Mouse (Mus musculus): ENCODE results near the gene Snrpg. TPM values are rescaled to one million over a fixed set of nuclear protein-coding genes. Genes with fewer than 3 reads are reported as not detected.
A peak's percentile ranks its signal among the peaks of the same experiment; 100 is the strongest.

Gene Snrpg
- total and polyA plus RNA-seq, 2 experiments from 2014 or later = 101 to 308 TPM

DNA sequence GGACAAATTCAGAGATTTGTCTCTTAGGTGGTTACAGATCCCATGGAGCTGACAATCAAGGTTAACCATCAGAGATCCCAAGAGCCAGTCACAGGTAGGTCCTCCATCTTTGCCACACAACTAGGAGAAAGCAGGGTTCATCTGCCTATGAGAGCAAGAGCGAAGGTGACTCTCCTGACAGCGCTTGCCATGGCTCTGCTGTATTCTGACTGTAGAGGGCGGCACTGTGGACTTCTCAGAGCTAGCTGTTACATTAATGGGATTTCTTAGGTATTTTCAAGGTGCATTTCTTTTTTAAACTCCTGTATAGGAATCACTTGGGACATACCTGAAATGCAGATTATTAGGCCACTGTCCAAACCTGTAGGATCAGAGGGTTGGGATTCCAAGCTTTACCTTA is 16.2 kb upstream of the Snrpg start:
- TF ChIP-seq CTCF (IDR thresholded peaks at IDR 0.05; ENCODE audit: low read depth) = 0 out of 2 replicates have a peak, but pooled peaks have one; percentile 7
- DNase-seq (no peak), ATAC-seq (no peak)
- no peaks in the 10 kb centered on the region for H3K36me3 ChIP-seq (ENCODE audit: insufficient read depth)
- H3K4me2 ChIP-seq (ENCODE audit: low read depth) = no peak overlapping the region
- no peaks in the 10 kb centered on the region for H3K27me3 ChIP-seq (ENCODE audit: insufficient read depth, low read length)
- no peaks in the 10 kb centered on the region for H3K9me3 ChIP-seq (ENCODE audit: low read length)
- no peak overlapping the region for H3K27ac ChIP-seq (ENCODE audit: low read depth, low read length)
- H3K9ac ChIP-seq = no peak overlapping the region
- H3K4me1 ChIP-seq (ENCODE audit: insufficient read depth) = no peaks in the 10 kb centered on the region
- 56% methylated on average over 3 of the region's 3 CpGs for WGBS
- H3K4me3 ChIP-seq (ENCODE audit: low read depth, low read length) = no peak overlapping the region

- Histone ChIP-seq H3K4me1 (ENCODE audit: insufficient read depth) (no peaks in the 10 kb centered on the region), H3K4me3 (ENCODE audit: low read depth, low read length) (no peak overlapping the region), H3K27ac (ENCODE audit: low read depth, low read length) (no peak overlapping the region), H3K36me3 (ENCODE audit: insufficient read depth) (no peaks in the 10 kb centered on the region), H3K9me3 (ENCODE audit: low read length) (no peaks in the 10 kb centered on the region), H3K27me3 (ENCODE audit: insufficient read depth, low read length) (no peaks in the 10 kb centered on the region), H3K9ac (no peak overlapping the region), H3K4me2 (ENCODE audit: low read depth) (no peak overlapping the region)
- DNase-seq = no peak
- no peak for ATAC-seq
- whole genome bisulfite sequencing = 83% methylated on average over 9 of the region's 9 CpGs
- TF ChIP-seq CTCF (IDR thresholded peaks at IDR 0.05; ENCODE audit: low read depth) = no peak
Observed at GRCm38 (mm10) chr6:86356956-86357355, 14.1 kb upstream of the Snrpg start.

DNA sequence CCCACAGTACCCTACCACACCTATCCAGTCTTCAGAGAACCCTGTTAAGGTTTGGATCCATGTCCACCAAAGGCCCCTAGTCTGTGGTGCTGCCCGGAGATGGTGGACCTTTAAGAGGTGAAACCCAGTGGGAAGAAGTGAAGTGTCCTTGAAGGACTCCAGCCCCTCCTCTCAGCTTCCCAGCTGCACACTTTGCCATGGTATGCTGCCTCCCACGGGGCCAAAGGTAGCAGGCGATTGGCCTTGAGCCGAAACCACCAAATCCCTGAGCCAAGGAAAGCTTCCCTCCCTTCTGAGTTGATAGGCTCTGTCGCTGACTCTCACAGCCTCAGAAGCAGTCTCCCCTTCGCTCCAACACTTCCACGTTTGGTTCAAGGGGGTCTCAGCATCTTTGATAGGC is 10.4 kb upstream of the Snrpg start:
- Histone ChIP-seq H3K36me3 (ENCODE audit: insufficient read depth) (no peaks in the 10 kb centered on the region), H3K4me2 (ENCODE audit: low read depth) (no peak overlapping the region), H3K9ac (no peak overlapping the region), H3K27ac (ENCODE audit: low read depth, low read length) (no peak overlapping the region), H3K4me3 (ENCODE audit: low read depth, low read length) (no peak overlapping the region), H3K9me3 (ENCODE audit: low read length) (no peaks in the 10 kb centered on the region), H3K27me3 (ENCODE audit: insufficient read depth, low read length) (no peaks in the 10 kb centered on the region), H3K4me1 (ENCODE audit: insufficient read depth) (peaks cover 3% of the 10 kb centered on the region; the same call in 1 of the 2 replicates)
- ATAC-seq (no peak), DNase-seq (no peak)
- 72% methylated on average over 7 of the region's 7 CpGs for WGBS
- no peak for TF ChIP-seq CTCF (IDR thresholded peaks at IDR 0.05; ENCODE audit: low read depth)

GRCm38 (mm10) chr6:86361373-86361772 is 9.7 kb upstream of the Snrpg start:
- H3K4me2 ChIP-seq (ENCODE audit: low read depth) = no peak overlapping the region
- H3K27ac ChIP-seq (ENCODE audit: low read depth, low read length) = no peak overlapping the region
- peaks cover 5% of the 10 kb centered on the region; the same call in 1 of the 2 replicates for H3K4me1 ChIP-seq (ENCODE audit: insufficient read depth)
- H3K27me3 ChIP-seq (ENCODE audit: insufficient read depth, low read length) = no peaks in the 10 kb centered on the region
- H3K9me3 ChIP-seq (ENCODE audit: low read length) = no peaks in the 10 kb centered on the region
- WGBS = 90% methylated on average over 7 of the region's 7 CpGs
- H3K9ac ChIP-seq = no peak overlapping the region
- ATAC-seq (no peak), DNase-seq (no peak)
- peak; percentile 37 for TF ChIP-seq CTCF (IDR thresholded peaks at IDR 0.05; ENCODE audit: low read depth)
- no peaks in the 10 kb centered on the region for H3K36me3 ChIP-seq (ENCODE audit: insufficient read depth)
- H3K4me3 ChIP-seq (ENCODE audit: low read depth, low read length) = no peak overlapping the region

- peak overlapping the region; percentile 61 for H3K4me3 ChIP-seq (ENCODE audit: low read depth, low read length)
- WGBS = 1% methylated on average over 17 of the region's 17 CpGs
- peak overlapping the region; percentile 87 for H3K9ac ChIP-seq
- H3K4me2 ChIP-seq (ENCODE audit: low read depth) = peak overlapping the region; percentile 98
- H3K36me3 ChIP-seq (ENCODE audit: insufficient read depth) = 0 out of 2 replicates have a peak, but pooled peaks cover 3% of the 10 kb centered on the region
- DNase-seq (peak; percentile 93), ATAC-seq (peak; percentile 66)
- TF ChIP-seq CTCF (IDR thresholded peaks at IDR 0.05; ENCODE audit: low read depth) = peak; percentile 96
- peaks cover 9% of the 10 kb centered on the region; the same call in 1 of the 2 replicates for H3K4me1 ChIP-seq (ENCODE audit: insufficient read depth)
- H3K27ac ChIP-seq (ENCODE audit: low read depth, low read length) = peak overlapping the region; percentile 88
- H3K27me3 ChIP-seq (ENCODE audit: insufficient read depth, low read length) = no peaks in the 10 kb centered on the region
- no peaks in the 10 kb centered on the region for H3K9me3 ChIP-seq (ENCODE audit: low read length)
Observed at GRCm38 (mm10) chr6:86364442-86365141, 6.5 kb upstream of the Snrpg start.

GRCm38 (mm10) chr6:86365371-86366124 is 5.6 kb upstream of the Snrpg start, which contains the start of gene Fam136a:
TSS of gene Fam136a (plus strand) at chr6:86365646.
- TF ChIP-seq CTCF (IDR thresholded peaks at IDR 0.05; ENCODE audit: low read depth) = peak; percentile 95
- Histone ChIP-seq H3K4me2 (ENCODE audit: low read depth) (peak within 1 kb of the TSS; percentile 98), H3K9me3 (ENCODE audit: low read length) (no peaks in the 10 kb centered on the region), H3K36me3 (ENCODE audit: insufficient read depth) (0 out of 2 replicates have a peak, but pooled peaks cover 3% of the 10 kb centered on the region), H3K9ac (peak within 1 kb of the TSS; percentile 87), H3K27ac (ENCODE audit: low read depth, low read length) (peak within 1 kb of the TSS; percentile 88), H3K4me1 (ENCODE audit: insufficient read depth) (peaks cover 10% of the 10 kb centered on the region), H3K4me3 (ENCODE audit: low read depth, low read length) (peak within 1 kb of the TSS; percentile 61), H3K27me3 (ENCODE audit: insufficient read depth, low read length) (no peaks in the 10 kb centered on the region)
- peak; percentile 89 for ATAC-seq
- peak; percentile 98 for DNase-seq
- WGBS = 1% methylated on average over 75 of the region's 76 CpGs
